Mouse (Mus musculus): ENCODE results near the gene Gm20662.
A peak's percentile ranks its signal among the peaks of the same experiment; 100 is the strongest.

Gm20662 gene

DNA sequence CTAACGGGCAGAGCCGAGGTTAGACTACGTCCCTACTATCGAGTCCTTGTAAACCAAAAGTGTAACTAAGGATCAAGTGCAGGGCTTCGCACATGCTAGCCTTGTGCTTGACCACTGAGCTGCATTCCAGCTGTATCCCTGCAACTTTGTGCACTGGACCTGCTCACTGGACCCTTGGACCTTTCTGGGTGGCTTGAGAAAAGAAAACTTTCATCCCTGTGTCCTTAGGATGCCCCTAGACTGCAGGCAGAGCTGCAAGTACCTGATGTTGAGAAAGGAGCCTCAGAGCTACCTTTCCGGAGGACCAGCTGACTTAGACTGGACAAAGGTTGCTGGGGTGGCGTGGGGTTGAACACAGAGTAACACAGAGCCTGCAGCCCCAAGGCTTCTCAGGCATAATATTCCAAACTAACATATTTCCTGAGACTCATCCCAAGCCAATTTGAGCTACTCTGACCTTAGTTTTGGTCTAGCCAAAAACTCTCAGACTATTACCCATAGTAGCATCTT, 94.5 kb downstream of the Gm20662 start:
- no peak for DNase-seq (ENCODE audit: low read depth)

DNA sequence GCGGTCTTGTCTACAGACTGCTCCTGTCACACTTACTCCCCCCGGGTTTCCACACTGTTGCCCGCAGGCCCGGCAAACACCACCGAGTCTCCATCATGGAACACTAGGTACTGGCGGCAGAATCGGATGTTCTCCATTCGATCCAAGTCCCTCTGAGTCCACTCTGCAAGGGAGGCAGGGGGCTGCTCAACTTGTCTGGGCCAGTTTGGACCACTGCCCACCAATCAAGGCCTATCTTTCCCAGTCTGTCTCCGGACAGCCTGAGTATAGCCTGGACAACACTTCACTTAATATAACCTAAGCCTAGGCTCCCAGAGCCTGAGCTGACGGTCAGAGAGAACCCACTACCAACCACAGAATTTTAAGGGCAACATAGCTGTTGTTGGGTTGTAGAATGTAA, 97.4 kb downstream of the Gm20662 start:
- no peak for DNase-seq (ENCODE audit: low read depth)

- DNase-seq (ENCODE audit: low read depth) = peak; percentile 95
These were observed 98.2 kb downstream of the Gm20662 start, which contains the start of gene Apeh for GRCm38 (mm10) chr9:108094184-108094941. Gene Apeh (minus strand): TSS chr9:108094606.

All from naive thymus-derived CD4-positive, alpha-beta T cell, adult 2 months (primary cell).